Mouse (Mus musculus) midbrain, embryonic 12.5 days (tissue): Measurements from ENCODE around the gene Nmur2. TPM values are rescaled to one million over a fixed set of nuclear protein-coding genes. Genes with fewer than 3 reads are reported as not detected.

Experiments
- ATAC-seq: fragments of 200-750 bp; cut with Nextera tagmentation; 2 replicates; pipeline ENCODE4 v1.8.0; 2017; ENCODE audit warnings: low read depth, moderate TSS enrichment, moderate library complexity; ENCODE audit not compliant: low FRiP score
- H3K27ac ChIP-seq: fragments of 300-500 bp; sonication (generic); replicated peaks from 2 replicates; pipeline ENCODE4 v1.5.1; 2016; ENCODE audit warnings: mild to moderate bottlenecking
- H3K27me3 ChIP-seq: fragments of 300-500 bp; sonication (generic); 2 replicates; pipeline ENCODE4 v1.6.1; 2016; ENCODE audit warnings: mild to moderate bottlenecking
- H3K36me3 ChIP-seq: fragments of 300-500 bp; sonication (generic); 2 replicates; pipeline ENCODE4 v1.6.1; 2016
- H3K4me1 ChIP-seq: fragments of 300-500 bp; sonication (generic); 2 replicates; pipeline ENCODE4 v1.6.1; 2016
- H3K4me2 ChIP-seq: fragments of 300-500 bp; sonication (generic); replicated peaks from 2 replicates; pipeline ENCODE4 v1.6.1; 2016; ENCODE audit warnings: mild to moderate bottlenecking, moderate library complexity
- H3K4me3 ChIP-seq: fragments of 300-500 bp; sonication (generic); 2 replicates; pipeline ENCODE4 v1.5.1; 2016; ENCODE audit warnings: mild to moderate bottlenecking
- H3K9ac ChIP-seq: fragments of 300-500 bp; sonication (generic); replicated peaks from 2 replicates; pipeline ENCODE4 v1.6.1; 2016; ENCODE audit warnings: mild to moderate bottlenecking, moderate library complexity
- H3K9me3 ChIP-seq: fragments of 300-500 bp; sonication (generic); 2 replicates; pipeline ENCODE4 v1.6.1; 2016; ENCODE audit warnings: mild to moderate bottlenecking
- WGBS: fragments of 180-500 bp; shearing (Covaris S2); methylation state at CpG from one replicate; pipeline ENCODE4 v1.1.7; 2016; 5-methylcytosine and 5-hydroxymethylcytosine counted together
- polyA plus RNA-seq: library from polyadenylated mRNA; unstranded; fragments of >200 nt; fragmentation: Nextera tagmentation; extraction: Ambion mirVana; gene quantifications from 2 replicates; pipeline ENCODE4 v1.2.1, GENCODE M21; 2016

The Nmur2 gene
- polyA plus RNA-seq, 1 experiment from 2014 or later = 0.06 TPM

DNA sequence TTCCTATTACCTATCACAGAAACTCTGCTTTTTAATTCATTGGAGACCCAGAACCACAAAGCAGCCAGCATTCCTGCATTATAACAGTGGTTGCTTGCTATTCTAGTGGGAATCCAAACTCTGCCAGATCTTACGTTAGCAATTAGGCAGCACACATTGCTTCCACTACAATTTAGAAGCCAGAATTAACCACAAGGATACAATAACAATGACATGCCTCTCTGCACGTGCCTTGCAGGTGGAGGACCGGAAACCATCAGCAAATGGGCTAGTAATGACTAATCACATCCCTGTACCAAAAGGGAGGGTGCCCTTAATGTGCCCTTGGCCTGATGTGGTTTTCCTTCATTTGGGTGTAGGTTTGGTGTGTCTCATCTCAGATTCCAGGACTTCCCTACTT, 32.5 kb downstream of the Nmur2 start:
- no peak for ATAC-seq
- Histone ChIP-seq H3K27ac (no peak overlapping the region), H3K27me3 (no peaks in the 10 kb centered on the region), H3K4me3 (no peak overlapping the region), H3K9me3 (no peaks in the 10 kb centered on the region), H3K4me1 (no peaks in the 10 kb centered on the region), H3K4me2 (no peak overlapping the region), H3K9ac (no peak overlapping the region), H3K36me3 (no peaks in the 10 kb centered on the region)
- 74% methylated on average over 3 of the region's 3 CpGs for WGBS

- no peak overlapping the region for H3K9ac ChIP-seq
- WGBS = 74% methylated on average over 1 of the region's 1 CpGs
- H3K27ac ChIP-seq = no peak overlapping the region
- H3K4me1 ChIP-seq = no peaks in the 10 kb centered on the region
- no peaks in the 10 kb centered on the region for H3K36me3 ChIP-seq
- H3K27me3 ChIP-seq = no peaks in the 10 kb centered on the region
- no peaks in the 10 kb centered on the region for H3K9me3 ChIP-seq
- no peak overlapping the region for H3K4me2 ChIP-seq
- no peak for ATAC-seq
- H3K4me3 ChIP-seq = no peak overlapping the region
These were observed 48.0 kb downstream of the Nmur2 start for GRCm38 (mm10) chr11:55992799-55993198.

DNA sequence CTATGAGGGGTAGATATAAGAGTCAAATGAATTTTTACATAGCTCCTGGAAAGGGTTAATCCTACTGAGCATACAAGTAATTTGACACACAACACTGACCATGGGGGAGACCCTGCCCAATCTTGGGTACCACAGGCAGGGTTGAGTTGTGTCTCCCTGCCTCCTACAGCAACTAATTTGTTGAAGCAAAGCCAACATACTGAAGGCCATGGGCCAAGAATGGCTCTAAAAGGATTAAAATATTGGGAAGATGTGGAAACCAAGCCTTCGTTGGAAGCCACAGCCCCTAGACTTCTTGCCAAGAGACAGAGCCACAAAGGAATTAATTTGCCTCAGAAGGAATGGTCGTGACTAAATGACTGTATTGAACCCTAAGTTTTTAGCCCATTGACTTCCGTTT, 48.7 kb downstream of the Nmur2 start:
- no peaks in the 10 kb centered on the region for H3K9me3 ChIP-seq
- H3K4me1 ChIP-seq = no peaks in the 10 kb centered on the region
- H3K27me3 ChIP-seq = no peaks in the 10 kb centered on the region
- no peak overlapping the region for H3K4me3 ChIP-seq
- H3K36me3 ChIP-seq = no peaks in the 10 kb centered on the region
- no peak for ATAC-seq
- no peak overlapping the region for H3K4me2 ChIP-seq
- no peak overlapping the region for H3K27ac ChIP-seq
- no peak overlapping the region for H3K9ac ChIP-seq
- WGBS = 68% methylated on average over 3 of the region's 3 CpGs

GRCm38 (mm10) chr11:55991505-55992066, 49.2 kb downstream of the Nmur2 start:
- no peaks in the 10 kb centered on the region for H3K27me3 ChIP-seq
- H3K36me3 ChIP-seq = no peaks in the 10 kb centered on the region
- no peak overlapping the region for H3K27ac ChIP-seq
- no peaks in the 10 kb centered on the region for H3K9me3 ChIP-seq
- WGBS = 17% methylated on average over 8 of the region's 8 CpGs
- no peak overlapping the region for H3K9ac ChIP-seq
- H3K4me2 ChIP-seq = no peak overlapping the region
- no peaks in the 10 kb centered on the region for H3K4me1 ChIP-seq
- H3K4me3 ChIP-seq = no peak overlapping the region
- ATAC-seq = no peak

DNA sequence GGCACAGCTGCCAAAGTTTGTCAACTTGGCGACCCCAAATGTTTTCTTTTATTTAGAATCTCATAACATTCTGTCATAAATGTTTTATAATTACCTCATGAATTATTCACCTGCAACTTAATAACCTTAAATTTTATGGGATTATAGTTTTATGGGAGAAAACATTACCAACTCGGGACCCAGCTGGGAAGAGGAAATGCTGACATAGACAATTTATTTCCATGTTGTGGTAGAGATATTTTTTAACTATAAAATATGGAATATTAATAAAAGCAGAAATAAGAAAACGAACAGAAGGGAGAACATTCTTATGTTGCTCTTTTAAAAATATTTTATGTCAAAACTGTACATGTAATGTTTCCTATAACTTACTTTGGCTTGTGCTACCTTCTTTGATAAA, 56.2 kb downstream of the Nmur2 start:
- Histone ChIP-seq H3K4me1 (no peaks in the 10 kb centered on the region), H3K9me3 (no peaks in the 10 kb centered on the region), H3K9ac (no peak overlapping the region), H3K4me3 (no peak overlapping the region), H3K27ac (no peak overlapping the region), H3K27me3 (no peaks in the 10 kb centered on the region), H3K36me3 (no peaks in the 10 kb centered on the region), H3K4me2 (no peak overlapping the region)
- 71% methylated on average over 3 of the region's 3 CpGs for WGBS
- no peak for ATAC-seq

DNA sequence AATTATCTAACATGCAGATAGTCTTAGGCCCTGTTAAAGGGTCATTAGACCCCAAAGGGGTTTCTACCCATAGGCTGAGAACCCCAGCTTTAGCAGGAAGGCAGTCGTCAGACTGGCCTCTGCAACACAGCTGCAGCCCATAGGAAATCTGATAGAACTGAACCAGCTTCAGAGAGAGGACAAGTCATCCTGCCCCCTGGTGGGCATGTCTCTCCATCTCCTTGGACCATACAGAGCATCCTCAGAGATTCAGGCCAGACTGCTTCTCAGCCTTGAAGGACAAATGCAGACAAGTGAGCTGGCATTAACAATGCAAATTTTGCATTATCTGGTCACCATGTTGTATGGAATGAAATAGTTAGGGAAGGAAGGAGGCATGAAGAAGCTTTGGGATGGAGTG, 59.2 kb downstream of the Nmur2 start:
- no peaks in the 10 kb centered on the region for H3K9me3 ChIP-seq
- WGBS = 68% methylated on average over 1 of the region's 1 CpGs
- no peak overlapping the region for H3K4me3 ChIP-seq
- H3K4me1 ChIP-seq = no peaks in the 10 kb centered on the region
- H3K27me3 ChIP-seq = no peaks in the 10 kb centered on the region
- no peak overlapping the region for H3K27ac ChIP-seq
- no peak overlapping the region for H3K9ac ChIP-seq
- ATAC-seq = no peak
- H3K4me2 ChIP-seq = no peak overlapping the region
- no peaks in the 10 kb centered on the region for H3K36me3 ChIP-seq

GRCm38 (mm10) chr11:55978146-55978545, 62.7 kb downstream of the Nmur2 start:
- no peak for ATAC-seq
- Histone ChIP-seq H3K36me3 (no peaks in the 10 kb centered on the region), H3K4me2 (no peak overlapping the region), H3K4me3 (no peak overlapping the region), H3K9ac (no peak overlapping the region), H3K27ac (no peak overlapping the region), H3K9me3 (no peaks in the 10 kb centered on the region), H3K4me1 (no peaks in the 10 kb centered on the region), H3K27me3 (no peaks in the 10 kb centered on the region)
- 86% methylated on average over 6 of the region's 6 CpGs for WGBS
